Mouse (Mus musculus) liver, postnatal 0 days (tissue): ENCODE measurements around the gene Aff4.

ENCODE experiments used
- CTCF ChIP-seq: sonication (generic); IDR thresholded peaks from 2 replicates; pipeline ENCODE4 v1.5.1; 2016; ENCODE audit warnings: antibody characterized with exemption, low read depth
- EP300 ChIP-seq: IDR thresholded peaks from 2 replicates; pipeline ENCODE4 v1.6.1; 2016; ENCODE audit warnings: antibody characterized with exemption, low read depth, mild to moderate bottlenecking

- TF ChIP-seq CTCF (no peak), EP300 (no peak)
Observed at GRCm38 (mm10) chr11:53351224-53351942, 750 bp downstream of the Aff4 start.
